Mouse (Mus musculus): ENCODE data around the gene Gabarapl2.

GRCm38 (mm10) chr8:111923383-111923804 is 17.1 kb upstream of the Gabarapl2 start:
- TF ChIP-seq CTCF (IDR thresholded peaks at IDR 0.05) (peak; percentile 80), EP300 (IDR thresholded peaks at IDR 0.05; ENCODE audit: insufficient read depth, low read depth, low read length) (0 out of 2 replicates have a peak, but pooled peaks have one; percentile 50), POLR2A (IDR thresholded peaks at IDR 0.05; ENCODE audit: insufficient read depth, low read depth, low read length) (no peak)

All from heart, adult 2 months (tissue).